Mouse (Mus musculus): ENCODE data around the gene Vmn1r227.

Gene Vmn1r227

DNA sequence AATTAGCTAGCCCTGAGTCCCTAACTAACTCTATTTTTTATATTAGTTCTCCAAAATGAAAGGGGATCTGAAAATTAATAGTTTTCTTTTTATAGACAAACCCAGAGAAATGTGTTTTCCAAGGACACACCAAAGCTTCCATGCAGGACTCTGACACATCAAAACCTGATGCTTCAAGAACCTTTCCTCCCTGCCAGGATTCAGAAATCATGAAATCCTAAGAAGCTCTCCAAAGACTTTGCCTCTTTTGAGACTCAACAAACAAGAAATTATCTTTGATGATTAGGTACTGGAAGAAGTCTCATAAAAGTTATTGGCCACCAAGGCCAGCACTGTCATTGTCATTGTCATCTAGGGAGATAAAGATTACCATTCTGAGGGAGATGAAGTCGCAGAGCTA, at the start of gene Vmn1r227:
Gene Vmn1r227 (plus strand): TSS at position 301 of the 400 bp plus-strand sequence.
- no peak for DNase-seq (ENCODE audit: low spot score in 2 of 2)

DNA sequence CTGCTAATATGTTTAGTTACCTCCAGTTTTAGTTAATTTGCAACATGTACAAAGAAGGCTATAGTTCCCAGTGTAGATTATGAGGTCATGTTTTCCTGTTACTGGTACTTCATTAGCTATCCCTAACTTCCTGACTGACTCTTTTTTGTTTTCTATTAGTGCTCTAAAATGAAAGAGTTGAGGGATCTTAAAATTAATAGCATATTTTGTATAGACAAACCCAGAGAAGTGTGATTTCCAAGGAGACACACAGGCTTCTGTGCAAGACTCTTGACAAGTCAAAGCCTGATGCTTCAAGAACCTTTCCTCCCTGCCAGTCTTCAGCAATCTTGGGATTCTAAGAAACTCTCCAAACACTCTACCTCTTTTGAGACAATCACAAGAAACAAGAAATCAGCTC, 47.1 kb upstream of the Vmn1r227 start, which contains the start of gene Vmn1r226:
Gene Vmn1r226 (plus strand): TSS at position 301 of the 400 bp plus-strand sequence.
- DNase-seq (ENCODE audit: low spot score in 2 of 2): no peak

DNA sequence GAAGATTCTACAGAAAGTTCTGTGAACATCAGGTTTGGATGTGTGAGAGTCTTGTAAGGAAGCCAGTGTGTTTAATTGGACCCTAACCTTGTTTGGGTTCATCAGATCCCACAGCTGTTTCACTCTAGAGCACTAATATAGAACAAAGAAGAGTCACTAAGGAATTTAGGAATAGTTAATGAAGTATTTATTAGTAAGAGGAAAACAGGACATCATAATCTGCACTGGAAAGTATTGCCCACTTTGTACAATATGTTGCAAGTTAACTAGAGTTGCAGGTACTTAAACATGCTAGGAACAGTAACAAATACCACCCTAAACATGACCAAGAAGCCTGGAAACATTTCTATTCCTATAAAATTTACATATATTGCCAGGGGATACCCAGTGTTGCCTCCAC, 56.4 kb downstream of the Vmn1r227 start, which contains the start of gene Vmn1r228:
Gene Vmn1r228 (minus strand): TSS at position 101 of the 400 bp plus-strand sequence.
- no peak for DNase-seq (ENCODE audit: low spot score in 2 of 2)
